Mouse (Mus musculus): ENCODE measurements at regions not wholly inside any gene's neighbourhood (a gene's known extent, or its start where the extent isn't known, plus 50 kb on each side); places are given as distances from the start of the nearest gene placed in this dataset.
A peak's percentile ranks its signal among the peaks of the same experiment; 100 is the strongest.

GRCm38 (mm10) chr14:120146908-120147770, 104.9 kb upstream of the Oxgr1 start:
- no peak for DNase-seq

GRCm38 (mm10) chr14:120148803-120149202, 106.6 kb upstream of the Oxgr1 start:
- DNase-seq = no peak

GRCm38 (mm10) chr14:120149341-120149741, 107.1 kb upstream of the Oxgr1 start:
- DNase-seq = no peak

GRCm38 (mm10) chr14:120150589-120150988, 108.4 kb upstream of the Oxgr1 start:
- DNase-seq = no peak

GRCm38 (mm10) chr14:120154413-120154812, 112.2 kb upstream of the Oxgr1 start:
- no peak for DNase-seq

GRCm38 (mm10) chr14:120164184-120164583, 111.3 kb upstream of the Mbnl2 start:
- DNase-seq = no peak

GRCm38 (mm10) chr14:120165496-120166045, 109.9 kb upstream of the Mbnl2 start:
- DNase-seq = no peak

- DNase-seq = no peak
Measured at GRCm38 (mm10) chr14:120170733-120171132, 104.7 kb upstream of the Mbnl2 start.

- DNase-seq = no peak
Measured at GRCm38 (mm10) chr14:120172058-120172457, 103.4 kb upstream of the Mbnl2 start.

- no peak for DNase-seq
Measured at GRCm38 (mm10) chr14:120172844-120173243, 102.6 kb upstream of the Mbnl2 start.

- DNase-seq = no peak
Measured at GRCm38 (mm10) chr14:120174615-120175014, 100.9 kb upstream of the Mbnl2 start.

GRCm38 (mm10) chr14:120195218-120195617, 80.3 kb upstream of the Mbnl2 start:
- no peak for DNase-seq

GRCm38 (mm10) chr14:120211741-120212140, 63.7 kb upstream of the Mbnl2 start:
- DNase-seq = no peak

GRCm38 (mm10) chr14:120212626-120213025, 62.8 kb upstream of the Mbnl2 start:
- DNase-seq = no peak

GRCm38 (mm10) chr14:120219224-120219623, 56.2 kb upstream of the Mbnl2 start:
- DNase-seq = no peak

- DNase-seq = no peak
Measured at GRCm38 (mm10) chr14:120223528-120224201, 51.8 kb upstream of the Mbnl2 start.

- DNase-seq = peak; percentile 47
Measured at GRCm38 (mm10) chr14:120224202-120224846, 51.1 kb upstream of the Mbnl2 start.

- DNase-seq = peak; percentile 44
Measured at GRCm38 (mm10) chr14:120225657-120226056, 49.8 kb upstream of the Mbnl2 start.

Measured in gastrocnemius, postnatal 10 days (tissue).